Mouse (Mus musculus) E14TG2a.4 (cell line): ENCODE measurements at regions not wholly inside any gene's neighbourhood (a gene's known extent, or its start where the extent isn't known, plus 50 kb on each side); places are given as distances from the start of the nearest gene placed in this dataset.

Experiments used
- H3K27me3 ChIP-seq: 2 replicates; pipeline ENCODE4 v1.6.1; 2014; ENCODE audit warnings: low read length, control low read depth; ENCODE audit not compliant: insufficient read depth
- H3K36me3 ChIP-seq: 2 replicates; pipeline ENCODE4 v1.6.1; 2014; ENCODE audit warnings: low read length, control low read depth; ENCODE audit not compliant: insufficient read depth
- H3K4me1 ChIP-seq: replicated peaks from 2 replicates; pipeline ENCODE4 v1.6.1; 2014; ENCODE audit warnings: low read depth, low read length, control low read depth
- H3K4me3 ChIP-seq: replicated peaks from 2 replicates; pipeline ENCODE4 v1.5.1; 2014; ENCODE audit warnings: mild to moderate bottlenecking, low read length
- H3K9me3 ChIP-seq: 2 replicates; pipeline ENCODE4 v1.6.1; 2014; ENCODE audit warnings: low read length, control low read depth
- CTCF ChIP-seq: conservative IDR thresholded peaks from 2 replicates; pipeline ENCODE4 v1.5.1; 2014; ENCODE audit warnings: low read length
- NANOG ChIP-seq: IDR thresholded peaks from 2 replicates; pipeline ENCODE4 v1.6.1; 2014; ENCODE audit warnings: borderline replicate concordance, low read length, mixed read lengths
- POU5F1 ChIP-seq: IDR thresholded peaks from 2 replicates; pipeline ENCODE4 v1.6.1; 2014; ENCODE audit warnings: low read length, borderline replicate concordance

DNA sequence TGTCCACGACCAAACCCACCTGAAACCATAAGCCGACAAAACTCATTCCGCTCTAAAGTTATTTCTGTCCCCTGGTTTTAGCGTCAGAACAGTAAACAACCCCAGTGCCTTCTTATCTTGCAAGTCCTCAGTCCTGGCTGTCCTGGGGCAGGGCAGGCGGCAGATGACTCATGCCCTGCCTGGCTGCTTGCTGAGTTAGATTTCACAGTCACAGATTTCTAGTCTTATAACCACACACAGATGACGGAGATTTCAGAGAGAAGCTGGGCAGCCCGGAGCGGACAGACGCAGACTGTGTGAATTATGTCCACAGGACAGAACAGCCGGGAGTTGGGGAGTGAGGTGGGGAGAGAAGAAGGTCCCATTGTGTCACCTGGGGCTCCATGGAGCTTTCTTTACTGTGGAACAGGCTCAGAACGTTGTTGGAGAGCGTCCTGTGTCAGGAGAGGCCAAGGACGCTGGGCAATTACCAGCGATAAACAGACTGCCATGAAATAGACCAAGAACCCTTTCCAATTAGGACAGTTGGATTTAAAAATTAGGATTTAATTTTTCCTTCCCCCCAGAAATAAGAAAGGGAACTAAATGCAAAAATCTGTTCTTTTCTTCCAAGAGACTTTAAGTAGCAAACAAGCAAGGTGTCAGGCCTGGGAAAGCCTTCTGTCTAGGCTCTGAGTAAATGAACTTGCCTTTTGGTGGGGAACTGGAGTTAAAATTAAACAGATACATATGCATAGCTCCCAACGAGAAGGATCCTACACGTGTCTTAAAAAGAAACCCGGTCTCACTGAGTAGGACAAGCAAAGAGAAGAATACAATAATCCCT, 87.8 kb upstream of the Npas2 start:
- Histone ChIP-seq H3K36me3 (no peaks in the 10 kb centered on the region), H3K4me1 (no peaks in the 10 kb centered on the region), H3K4me3 (no peak overlapping the region), H3K27me3 (no peaks in the 10 kb centered on the region), H3K9me3 (no peaks in the 10 kb centered on the region)
- TF ChIP-seq NANOG = no peak
- TF ChIP-seq CTCF = no peak

GRCm38 (mm10) chr1:39106372-39106643, 87.2 kb upstream of the Npas2 start:
- no peaks in the 10 kb centered on the region for H3K9me3 ChIP-seq
- H3K4me1 ChIP-seq = no peaks in the 10 kb centered on the region
- no peaks in the 10 kb centered on the region for H3K36me3 ChIP-seq
- no peaks in the 10 kb centered on the region for H3K27me3 ChIP-seq
- H3K4me3 ChIP-seq = no peak overlapping the region
- TF ChIP-seq CTCF (no peak), POU5F1 (no peak), NANOG (no peak)

DNA sequence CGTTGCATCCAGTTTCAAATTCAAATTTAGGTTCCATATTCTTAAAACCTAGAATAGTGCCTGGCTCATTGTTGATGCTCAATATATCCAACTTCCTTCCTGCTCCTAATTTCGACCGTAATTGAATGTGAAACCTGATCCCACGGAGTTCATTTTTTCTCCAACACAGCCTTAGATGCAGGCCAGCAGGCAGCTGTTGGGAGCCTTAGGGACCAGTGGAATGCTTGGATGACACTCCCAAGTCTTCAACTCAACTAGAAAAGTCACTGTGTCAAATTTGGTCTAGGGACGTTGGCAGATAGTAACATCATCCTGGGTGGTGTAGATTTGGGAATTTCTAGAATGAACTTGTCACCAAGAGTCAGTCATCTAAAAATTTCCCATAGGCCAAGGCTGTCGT, 86.9 kb upstream of the Npas2 start:
- H3K36me3 ChIP-seq = no peaks in the 10 kb centered on the region
- no peak overlapping the region for H3K4me3 ChIP-seq
- TF ChIP-seq NANOG (no peak), POU5F1 (no peak), CTCF (no peak)
- H3K4me1 ChIP-seq = no peaks in the 10 kb centered on the region
- no peaks in the 10 kb centered on the region for H3K9me3 ChIP-seq
- no peaks in the 10 kb centered on the region for H3K27me3 ChIP-seq

- no peaks in the 10 kb centered on the region for H3K36me3 ChIP-seq
These were observed 77.2 kb upstream of the Npas2 start for GRCm38 (mm10) chr1:39116319-39116718.

GRCm38 (mm10) chr1:39122316-39123015, 71.1 kb upstream of the Npas2 start:
- H3K4me1 ChIP-seq = peaks cover 14% of the 10 kb centered on the region
- peaks cover 45% of the 10 kb centered on the region for H3K9me3 ChIP-seq
- H3K27me3 ChIP-seq = no peaks in the 10 kb centered on the region
- H3K4me3 ChIP-seq = no peak overlapping the region
- H3K36me3 ChIP-seq = no peaks in the 10 kb centered on the region
- TF ChIP-seq CTCF (no peak), POU5F1 (no peak), NANOG (no peak; the same call in 1 of the 2 replicates)

More at GRCm38 (mm10) chr1:39116319-39116718, 77.2 kb upstream of the Npas2 start:
- Histone ChIP-seq H3K9me3 (no peaks in the 10 kb centered on the region), H3K4me1 (no peaks in the 10 kb centered on the region), H3K27me3 (0 out of 2 replicates have a peak, but pooled peaks cover 2% of the 10 kb centered on the region), H3K4me3 (no peak overlapping the region)
- TF ChIP-seq NANOG (no peak), CTCF (no peak), POU5F1 (no peak)

GRCm38 (mm10) chr1:39123081-39123812, 70.3 kb upstream of the Npas2 start:
- Histone ChIP-seq H3K9me3 (peaks cover 53% of the 10 kb centered on the region), H3K4me3 (no peak overlapping the region), H3K27me3 (no peaks in the 10 kb centered on the region), H3K36me3 (no peaks in the 10 kb centered on the region), H3K4me1 (peaks cover 14% of the 10 kb centered on the region)
- TF ChIP-seq NANOG = no peak
- TF ChIP-seq POU5F1 = no peak
- no peak for TF ChIP-seq CTCF

GRCm38 (mm10) chr1:39123813-39124146, 69.8 kb upstream of the Npas2 start:
- Histone ChIP-seq H3K4me1 (peaks cover 14% of the 10 kb centered on the region), H3K4me3 (no peak overlapping the region), H3K9me3 (peaks cover 58% of the 10 kb centered on the region), H3K27me3 (no peaks in the 10 kb centered on the region), H3K36me3 (no peaks in the 10 kb centered on the region)
- TF ChIP-seq NANOG = no peak
- TF ChIP-seq CTCF = no peak
- TF ChIP-seq POU5F1 = no peak

- no peaks in the 10 kb centered on the region for H3K27me3 ChIP-seq
- no peak overlapping the region for H3K4me3 ChIP-seq
- H3K36me3 ChIP-seq = no peaks in the 10 kb centered on the region
- TF ChIP-seq NANOG = no peak
- TF ChIP-seq POU5F1 = no peak
- no peak for TF ChIP-seq CTCF
- peaks cover 5% of the 10 kb centered on the region; the same call in 1 of the 2 replicates for H3K4me1 ChIP-seq
- H3K9me3 ChIP-seq = peaks cover 22% of the 10 kb centered on the region
These were observed 59.0 kb upstream of the Npas2 start for GRCm38 (mm10) chr1:39134521-39134920.
